Comparison of ENCODE assay signal across 8 mouse cellular contexts in genomic region chr1:119308719-119309365, GRCm38 (mm10).
DNase-seq lines count a peak whose midpoint lies in the region; ATAC-seq lines count a peak whose summit lies in the region.

No protein-coding gene starts in this region.

- H3K36me3 ChIP-seq in limb, embryonic 11.5 days (ENCODE audit: control insufficient read depth, insufficient read depth, low read length), result no peaks in the 10 kb centered on the region

- ATAC-seq in limb, embryonic 11.5 days (ENCODE audit: insufficient number of reproducible peaks, low FRiP score, low TSS enrichment, low read depth), result no peak; the same call in 1 of the 2 replicates
- no peak for ATAC-seq in monocyte, adult 5-6 weeks (replicated peaks; ENCODE audit: insufficient number of reproducible peaks, low FRiP score, low TSS enrichment, poor library complexity, severe bottlenecking)

- H3K4me2 ChIP-seq in limb, embryonic 11.5 days (ENCODE audit: low read depth, severe bottlenecking), result no peak overlapping the region

- DNase-seq in heart, adult 11 months, result peak; percentile 88
- no peak for DNase-seq in heart, postnatal 25 days (ENCODE audit: low spot score)
- DNase-seq in NIH3T3 (ENCODE audit: low read depth), result peak; percentile 85
- peak; percentile 77 for DNase-seq in fibroblast of lung, adult 2 months (ENCODE audit: low read depth)
- peak; percentile 55 for DNase-seq in limb, embryonic 11.5 days (ENCODE audit: low spot score)
- no peak for DNase-seq in adrenal gland, postnatal 4 days (ENCODE audit: low spot score in 2 of 2)
- DNase-seq in thymus, postnatal 25 days, result no peak

- H3K4me3 ChIP-seq in limb, embryonic 11.5 days (ENCODE audit: low read depth, low read length), result no peak overlapping the region

- H3K9ac ChIP-seq in limb, embryonic 11.5 days (ENCODE audit: low read length), result no peak overlapping the region

- H3K27ac ChIP-seq in limb, embryonic 11.5 days (replicated peaks; ENCODE audit: low read depth, low read length), result no peak overlapping the region

- no peaks in the 10 kb centered on the region for H3K9me3 ChIP-seq in limb, embryonic 11.5 days (ENCODE audit: control insufficient read depth, low read length)

- WGBS in limb, embryonic 11.5 days, result 40% methylated on average over 9 of the region's 9 CpGs

- H3K4me1 ChIP-seq in limb, embryonic 11.5 days (ENCODE audit: control insufficient read depth, insufficient read depth, low read length), result no peaks in the 10 kb centered on the region

- intact Hi-C loops in heart, postnatal 25 days (cut with DNase I), result no loop called here

- no peaks in the 10 kb centered on the region for H3K27me3 ChIP-seq in limb, embryonic 11.5 days (ENCODE audit: control insufficient read depth, insufficient read depth, low read length)

Comparison
In these comparisons a context has a peak if more than half of its experiments do, and no peak if none do; other contexts are left out.
1. DNase-seq: peak in heart, adult 11 months (single experiment), NIH3T3 (single experiment), fibroblast of lung, adult 2 months (single experiment) and limb, embryonic 11.5 days (single experiment); none in heart, postnatal 25 days (single experiment), adrenal gland, postnatal 4 days (0 of 2) and thymus, postnatal 25 days (single experiment).